Mouse (Mus musculus): ENCODE results near the gene Gm20388.

Gene Gm20388

GRCm38 (mm10) chr8:121870190-121870589 is 1959.5 kb downstream of the Gm20388 start:
- DNase-seq (ENCODE audit: low spot score) = no peak

GRCm38 (mm10) chr8:121871833-121872440 is 1961.3 kb downstream of the Gm20388 start:
- peak; percentile 73 for DNase-seq (ENCODE audit: low spot score)

- peak; percentile 89 for DNase-seq (ENCODE audit: low spot score)
Measured at GRCm38 (mm10) chr8:121874031-121874430, 1963.4 kb downstream of the Gm20388 start.

GRCm38 (mm10) chr8:121875045-121875444 is 1964.4 kb downstream of the Gm20388 start:
- peak; percentile 56 for DNase-seq (ENCODE audit: low spot score)

DNA sequence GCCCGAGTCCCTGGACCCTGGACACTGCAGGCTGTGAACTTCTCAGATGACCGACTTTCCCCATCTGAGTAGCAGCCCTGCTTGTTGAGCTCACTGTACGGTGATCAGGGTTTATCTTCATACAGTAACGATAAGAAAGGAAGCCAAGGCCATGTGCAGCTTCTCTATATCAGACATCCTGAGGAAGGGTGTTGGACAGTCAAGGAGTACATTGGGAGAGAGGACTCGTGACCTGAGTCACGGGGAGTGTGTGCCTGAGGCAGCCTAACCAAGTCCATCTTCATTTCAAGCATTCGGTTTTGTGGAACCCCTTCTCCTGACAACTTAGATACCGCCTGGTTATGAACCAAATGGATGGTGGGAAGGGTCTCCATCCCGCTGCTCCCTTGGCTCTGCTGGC is 1964.9 kb downstream of the Gm20388 start:
- no peak for DNase-seq (ENCODE audit: low spot score)

DNA sequence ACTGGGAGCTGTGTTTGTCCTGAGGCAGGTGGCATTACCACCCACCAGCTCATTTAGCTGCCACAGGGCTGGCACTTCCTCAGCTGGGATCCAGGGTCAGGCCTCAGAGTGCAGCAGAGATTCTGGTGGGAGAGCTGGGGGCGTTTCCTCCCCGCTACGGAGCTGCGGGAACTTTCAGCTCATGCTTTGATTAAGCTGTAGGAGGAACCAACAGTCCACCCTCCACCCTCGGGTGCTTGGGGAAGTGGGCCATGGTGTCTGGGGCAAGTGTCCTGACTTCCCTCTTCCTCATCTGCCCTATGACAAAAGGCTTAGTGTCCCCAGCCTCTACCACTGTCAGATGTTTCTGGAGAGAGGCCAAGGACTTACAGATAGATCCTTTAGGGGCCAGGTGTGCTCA is 1966.6 kb downstream of the Gm20388 start:
- no peak for DNase-seq (ENCODE audit: low spot score)

GRCm38 (mm10) chr8:121877828-121878480 is 1967.3 kb downstream of the Gm20388 start:
- DNase-seq (ENCODE audit: low spot score) = peak; percentile 83

DNA sequence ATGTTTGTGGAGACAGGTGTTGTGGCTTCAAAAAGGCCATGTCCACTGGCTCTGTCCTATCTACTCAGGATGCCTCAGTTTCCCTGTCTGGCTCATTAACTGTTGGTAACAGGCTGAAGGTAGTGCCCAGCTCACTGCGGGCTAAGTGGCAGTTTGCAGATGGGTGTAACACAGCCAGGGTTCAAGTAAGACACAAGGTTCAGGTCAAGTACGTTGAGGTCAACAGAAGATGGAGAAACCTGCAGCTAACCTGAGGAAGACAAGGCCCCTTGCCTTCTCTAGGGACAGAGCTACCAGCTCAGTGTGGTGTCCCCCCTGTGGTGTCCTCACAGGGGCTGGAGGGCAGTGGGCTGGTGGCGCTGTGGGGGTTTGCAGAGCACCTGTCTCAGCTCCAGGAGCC is 1969.1 kb downstream of the Gm20388 start:
- no peak for DNase-seq (ENCODE audit: low spot score)

GRCm38 (mm10) chr8:121880818-121881217 is 1970.2 kb downstream of the Gm20388 start:
- no peak for DNase-seq (ENCODE audit: low spot score)

DNA sequence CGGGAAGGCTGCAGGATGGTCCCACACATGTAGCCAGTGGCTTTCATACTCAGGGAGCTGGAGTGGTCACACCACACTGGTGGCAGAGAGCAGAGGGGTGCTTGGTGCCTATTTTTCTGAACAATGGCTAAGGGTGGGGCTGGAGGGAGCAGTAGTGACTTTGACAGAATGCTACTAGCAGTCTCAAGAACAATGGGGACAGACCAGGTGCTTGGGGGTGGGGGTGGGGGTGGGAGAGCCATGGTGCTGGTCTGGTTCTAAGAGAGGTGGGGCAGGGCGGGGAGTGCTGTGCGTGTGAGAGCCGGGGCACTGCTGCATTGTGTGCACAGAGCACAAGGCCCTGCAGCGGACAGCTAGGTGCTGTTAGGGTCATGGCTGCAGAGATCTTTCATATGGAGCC is 1971.3 kb downstream of the Gm20388 start:
- DNase-seq (ENCODE audit: low spot score) = no peak

GRCm38 (mm10) chr8:121884181-121884580 is 1973.5 kb downstream of the Gm20388 start:
- no peak for DNase-seq (ENCODE audit: low spot score)

DNA sequence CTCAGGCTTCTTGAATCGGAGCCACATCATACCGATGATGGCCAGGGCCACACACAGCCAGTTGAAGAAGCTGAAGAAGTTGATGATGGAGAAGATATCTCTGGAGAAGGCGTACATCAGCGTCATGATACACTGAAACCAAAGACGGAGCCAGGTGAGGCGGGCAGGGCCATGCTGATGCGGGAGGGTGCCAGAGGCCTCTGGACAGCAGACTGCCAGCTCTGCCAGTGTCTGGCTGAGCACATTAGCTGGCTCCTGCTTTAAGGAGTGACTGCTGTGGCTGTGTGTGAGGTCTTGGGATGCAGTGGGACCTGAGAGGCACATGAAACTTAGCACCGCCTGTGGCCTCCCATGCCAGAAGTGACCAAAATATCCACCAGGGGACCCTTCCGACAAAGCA is 1974.4 kb downstream of the Gm20388 start:
- no peak for DNase-seq (ENCODE audit: low spot score)

GRCm38 (mm10) chr8:121885433-121885832 is 1974.8 kb downstream of the Gm20388 start:
- no peak for DNase-seq (ENCODE audit: low spot score)

GRCm38 (mm10) chr8:121887547-121887946 is 1976.9 kb downstream of the Gm20388 start:
- DNase-seq (ENCODE audit: low spot score) = no peak

GRCm38 (mm10) chr8:121889317-121889716 is 1978.7 kb downstream of the Gm20388 start:
- DNase-seq (ENCODE audit: low spot score) = peak; percentile 55

GRCm38 (mm10) chr8:121889810-121890785 is 1979.5 kb downstream of the Gm20388 start:
- no peak for DNase-seq (ENCODE audit: low spot score)

GRCm38 (mm10) chr8:121892875-121893274 is 1982.2 kb downstream of the Gm20388 start:
- no peak for DNase-seq (ENCODE audit: low spot score)

DNA sequence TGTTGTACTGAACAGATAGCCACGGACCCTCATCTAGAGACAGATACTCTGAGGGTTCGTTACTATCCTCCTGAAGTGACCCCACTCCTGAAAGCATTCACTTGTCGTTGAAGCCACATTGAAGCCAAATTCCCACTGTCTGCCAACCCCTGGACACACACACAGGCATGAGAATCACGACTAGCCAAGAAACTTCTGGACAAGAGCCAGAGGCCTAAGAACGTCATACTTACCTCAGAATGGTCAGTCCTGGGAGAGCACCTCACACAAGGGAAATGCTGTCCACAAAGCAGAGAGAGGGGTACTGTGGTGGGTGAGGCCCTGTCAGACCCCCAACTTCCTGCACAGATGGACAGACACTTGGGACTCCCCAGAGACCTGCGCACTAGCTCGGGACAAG is 1985.3 kb downstream of the Gm20388 start:
- DNase-seq (ENCODE audit: low spot score) = peak; percentile 64

DNA sequence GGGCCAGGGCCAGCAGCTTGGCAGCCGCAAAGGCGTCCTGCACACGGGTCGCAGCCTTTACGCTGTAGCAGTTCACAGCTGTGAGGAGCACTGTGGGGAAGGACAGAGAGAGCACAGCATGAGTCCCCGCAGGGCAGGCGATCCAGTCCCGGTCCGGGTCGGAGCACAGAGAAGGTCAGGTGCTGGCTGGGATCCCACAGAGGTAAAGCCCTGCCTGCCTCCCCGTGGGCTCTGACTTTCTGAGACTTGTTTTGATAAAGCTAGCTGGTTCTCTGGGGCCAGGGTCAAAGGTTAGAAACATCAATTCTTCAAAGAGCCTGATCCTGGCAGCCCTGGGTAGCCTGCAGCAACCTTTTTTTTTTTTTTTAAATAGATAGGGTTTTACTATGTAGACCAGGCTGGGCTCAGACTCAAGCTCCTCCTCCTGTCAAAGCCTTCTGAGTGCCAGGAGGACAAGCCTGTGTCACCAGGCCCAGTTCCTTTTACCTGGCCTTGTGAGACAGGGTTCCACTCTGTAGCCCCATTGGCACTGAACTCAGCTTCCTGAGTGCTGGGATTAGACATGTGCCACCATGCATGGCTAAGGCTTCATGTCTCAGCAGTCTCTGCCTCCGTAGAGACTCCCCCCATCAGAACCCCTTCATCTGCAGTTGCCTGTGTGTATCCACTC is 1986.0 kb downstream of the Gm20388 start:
- no peak for DNase-seq (ENCODE audit: low spot score)

GRCm38 (mm10) chr8:121897205-121897604 is 1986.6 kb downstream of the Gm20388 start:
- DNase-seq (ENCODE audit: low spot score) = no peak

- peak; percentile 95 for DNase-seq (ENCODE audit: low spot score)
Measured at GRCm38 (mm10) chr8:121897871-121898381, 1987.3 kb downstream of the Gm20388 start.

DNA sequence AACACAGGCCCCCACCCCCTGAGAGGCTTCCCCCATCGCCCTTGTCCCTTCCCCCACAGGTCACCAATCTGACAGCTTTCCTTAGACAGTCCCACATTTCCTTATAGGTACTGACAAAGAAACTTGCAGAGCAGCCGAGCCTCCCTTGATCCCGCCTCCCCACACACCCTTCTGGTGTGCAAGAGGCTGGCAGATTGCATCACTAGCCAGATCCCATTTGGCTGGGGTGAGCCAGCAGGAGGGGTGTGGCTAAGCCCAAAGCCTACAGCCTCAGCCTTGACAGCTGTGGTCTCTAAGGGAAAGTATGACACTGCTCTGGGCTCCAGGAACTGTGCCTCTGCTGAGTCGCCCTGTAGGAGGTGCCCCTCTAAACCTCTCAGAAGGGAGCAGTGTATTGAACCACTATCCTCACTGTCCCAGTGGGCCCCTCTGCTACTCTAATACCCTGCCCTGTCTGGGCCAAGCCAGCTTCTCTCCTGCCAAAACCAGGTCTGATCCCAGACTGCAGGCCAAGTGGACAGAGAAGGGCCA is 1987.8 kb downstream of the Gm20388 start:
- peak; percentile 98 for DNase-seq (ENCODE audit: low spot score)

Data from MN1 (cell line).